ENCODE assay signal across 27 mouse cellular contexts in genomic region chr5:20964446-20964845, GRCm38 (mm10).
"Had no signal": no experiment of that assay in that cellular context is flagged by ENCODE, and none has a peak within 500 bp of the region (broad histone marks: within the 10 kb centered on the region; RNA-seq: fewer than 3 reads in every experiment).

No protein-coding gene starts in this region.

- H3K9ac ChIP-seq: heart, embryonic 12.5 days; hindbrain, embryonic 12.5 days; hindbrain, embryonic 14.5 days; intestine, embryonic 15.5 days; limb, embryonic 13.5 days; limb, embryonic 15.5 days; liver, embryonic 13.5 days; liver, embryonic 15.5 days had no signal

- H3K9me3 ChIP-seq: heart, embryonic 10.5 days; heart, embryonic 12.5 days; hindbrain, embryonic 10.5 days; hindbrain, embryonic 12.5 days; intestine, embryonic 15.5 days; limb, embryonic 13.5 days; limb, embryonic 15.5 days; liver, embryonic 13.5 days; liver, embryonic 15.5 days had no signal

- H3K27me3 ChIP-seq: heart, embryonic 12.5 days; hindbrain, embryonic 12.5 days; intestine, embryonic 15.5 days; limb, embryonic 13.5 days; limb, embryonic 15.5 days; liver, embryonic 13.5 days; liver, embryonic 15.5 days had no signal

- H3K27ac ChIP-seq: gastrocnemius, adult 2 months; heart, embryonic 10.5 days; hindbrain, embryonic 10.5 days; hindbrain, embryonic 12.5 days; hindbrain, embryonic 14.5 days; intestine, embryonic 15.5 days; limb, embryonic 13.5 days; limb, embryonic 15.5 days; liver, embryonic 13.5 days; liver, embryonic 15.5 days had no signal

- H3K36me3 ChIP-seq: heart, embryonic 10.5 days; hindbrain, embryonic 10.5 days; hindbrain, embryonic 12.5 days; intestine, embryonic 15.5 days; limb, embryonic 15.5 days; liver, embryonic 13.5 days; liver, embryonic 15.5 days had no signal

- H3K4me3 ChIP-seq: gastrocnemius, adult 2 months; heart, embryonic 10.5 days; heart, embryonic 12.5 days; hindbrain, embryonic 10.5 days; hindbrain, embryonic 12.5 days; intestine, embryonic 15.5 days; layer of hippocampus, adult 2 months; limb, embryonic 13.5 days; limb, embryonic 15.5 days; liver, embryonic 13.5 days; liver, embryonic 15.5 days had no signal

- H3K4me2 ChIP-seq: heart, embryonic 12.5 days; hindbrain, embryonic 12.5 days; hindbrain, embryonic 14.5 days; intestine, embryonic 15.5 days; limb, embryonic 13.5 days; limb, embryonic 15.5 days; liver, embryonic 11.5 days; liver, embryonic 13.5 days; liver, embryonic 15.5 days had no signal

- DNase-seq: gastrocnemius, adult 2 months; gastrocnemius, postnatal 10 days; gastrocnemius, postnatal 25 days; heart, postnatal 10 days; heart, postnatal 4 days; kidney, adult 18-20 months; kidney, adult 8-10 months; kidney, postnatal 10 days; kidney, postnatal 25 days; kidney, postnatal 4 days; layer of hippocampus, postnatal 36 days; left cerebral cortex, postnatal 4 days; liver, embryonic 13.5 days had no signal

- H3K4me1 ChIP-seq: hindbrain, embryonic 10.5 days; hindbrain, embryonic 12.5 days; intestine, embryonic 15.5 days; limb, embryonic 13.5 days; limb, embryonic 15.5 days had no signal

- ATAC-seq: hindbrain, embryonic 16.5 days; inflammation-experienced regulatory T-cells, adult 6 months; intestine, embryonic 15.5 days; intestine, postnatal 0 days had no signal
